Mouse (Mus musculus) cerebellum, adult (tissue): ENCODE results near the gene Gng10.
A peak's percentile ranks its signal among the peaks of the same experiment; 100 is the strongest.

Experiments
- ATAC-seq: cut with Nextera tagmentation; 2 replicates; pipeline ENCODE4 v1.9.2; 2017; ENCODE audit warnings: mild to moderate bottlenecking, moderate library complexity, mixed read lengths; ENCODE audit not compliant: insufficient number of reproducible peaks, low FRiP score, low TSS enrichment

Gene Gng10

GRCm38 (mm10) chr4:59011446-59011845, 23.4 kb upstream of the Gng10 start:
- ATAC-seq: no peak

GRCm38 (mm10) chr4:59015181-59015580, 19.7 kb upstream of the Gng10 start:
- no peak for ATAC-seq

GRCm38 (mm10) chr4:59016922-59017321, 18.0 kb upstream of the Gng10 start:
- ATAC-seq: no peak

GRCm38 (mm10) chr4:59034325-59034917, 467 bp upstream of the Gng10 start:
- ATAC-seq: no peak

GRCm38 (mm10) chr4:59035786-59036350, 980 bp downstream of the Gng10 start:
- no peak for ATAC-seq

- peak; percentile 34; the same call in 1 of the 2 replicates for ATAC-seq
Observed at GRCm38 (mm10) chr4:59036490-59037127, 1.7 kb downstream of the Gng10 start.

- no peak for ATAC-seq
Observed at GRCm38 (mm10) chr4:59037525-59037924, 2.6 kb downstream of the Gng10 start.

GRCm38 (mm10) chr4:59040397-59041287, 5.8 kb downstream of the Gng10 start:
- no peak for ATAC-seq

- ATAC-seq: no peak
Observed at GRCm38 (mm10) chr4:59043074-59043473, 8.2 kb downstream of the Gng10 start.

GRCm38 (mm10) chr4:59043891-59044290, 9.0 kb downstream of the Gng10 start:
- no peak for ATAC-seq

GRCm38 (mm10) chr4:59047222-59047621, 12.3 kb downstream of the Gng10 start:
- ATAC-seq: no peak

GRCm38 (mm10) chr4:59051081-59051480, 16.2 kb downstream of the Gng10 start:
- ATAC-seq: no peak

GRCm38 (mm10) chr4:59057929-59058328, 23.0 kb downstream of the Gng10 start:
- no peak for ATAC-seq

GRCm38 (mm10) chr4:59062526-59062925, 27.6 kb downstream of the Gng10 start:
- ATAC-seq: no peak

GRCm38 (mm10) chr4:59069276-59069675, 34.4 kb downstream of the Gng10 start:
- no peak for ATAC-seq

GRCm38 (mm10) chr4:59083430-59083829, 48.5 kb downstream of the Gng10 start:
- no peak for ATAC-seq

GRCm38 (mm10) chr4:59089391-59089790, 54.5 kb downstream of the Gng10 start:
- no peak for ATAC-seq
